In genomic region chr15:89475611-89476474, GRCm38 (mm10) we compare ENCODE assay signal across 8 mouse cellular contexts. TPM values are rescaled to one million over a fixed set of nuclear protein-coding genes. Genes with fewer than 3 reads are reported as not detected.
DNase-seq lines count a peak whose midpoint lies in the region; ATAC-seq lines count a peak whose summit lies in the region.

No protein-coding gene starts in this region.

- peak overlapping the region; percentile 62 for H3K9ac ChIP-seq in hindbrain, embryonic 15.5 days

- peak overlapping the region; percentile 86 for H3K27ac ChIP-seq in hindbrain, embryonic 15.5 days (replicated peaks)
- peak overlapping the region; percentile 71 for H3K27ac ChIP-seq in macrophage

- H3K9me3 ChIP-seq in hindbrain, embryonic 15.5 days, result no peaks in the 10 kb centered on the region

- H3K27me3 ChIP-seq in hindbrain, embryonic 15.5 days, result no peaks in the 10 kb centered on the region

- H3K4me1 ChIP-seq in hindbrain, embryonic 15.5 days (replicated peaks), result peaks cover 34% of the 10 kb centered on the region

- peak overlapping the region; percentile 85 for H3K4me2 ChIP-seq in hindbrain, embryonic 15.5 days

- peak; percentile 95 for DNase-seq in R1 (ENCODE audit: low read depth, low spot score)
- peak; percentile 93 to 96 for DNase-seq in cerebellum, postnatal 36 days
- peak; percentile 91 for DNase-seq in frontal cortex, postnatal 36 days (ENCODE audit: low spot score in 2 of 2)
- peak; percentile 91 to 94 for DNase-seq in left cerebral cortex, adult 18-20 months (ENCODE audit: low spot score in 2 of 2)
- DNase-seq in right cerebral cortex, adult 18-20 months, result peak; percentile 96
- DNase-seq in urinary bladder, postnatal 10 days (ENCODE audit: low spot score), result peak; percentile 80

- H3K79me2 ChIP-seq in macrophage (ENCODE audit: inconsistent target), result no peaks in the 10 kb centered on the region; the same call in 1 of the 2 replicates

- peak overlapping the region; percentile 57 for H3K4me3 ChIP-seq in hindbrain, embryonic 15.5 days
- H3K4me3 ChIP-seq in macrophage (ENCODE audit: inconsistent target), result peak overlapping the region; percentile 83

- H3K36me3 ChIP-seq in hindbrain, embryonic 15.5 days, result no peaks in the 10 kb centered on the region
- H3K36me3 ChIP-seq in macrophage (ENCODE audit: inconsistent target), result no peaks in the 10 kb centered on the region

- WGBS in hindbrain, embryonic 15.5 days, result 10% methylated on average over 44 of the region's 44 CpGs
- WGBS in macrophage (ENCODE audit: missing documents), result 10% methylated on average over 44 of the region's 44 CpGs

- peak; percentile 97 for ATAC-seq in hindbrain, embryonic 15.5 days (ENCODE audit: low FRiP score, low read depth)

RNA-seq across cellular contexts. Expression of gene Arsa, which starts 1.4 kb away (rescaled TPM):
- 33.4 and 35.4 TPM in 2 replicates for polyA plus RNA-seq in hindbrain, embryonic 15.5 days (2015; fragmentation: Nextera tagmentation; extraction: Ambion mirVana)
- total RNA-seq in left cerebral cortex, adult 18-20 months (2021), result 10 to 100 TPM; 30.6 to 31.7 TPM
- total RNA-seq in macrophage (2018; cell fraction: chromatin; rRNA removed), result 10 to 100 TPM in 13 of 26 experiments, 1 to 10 TPM in 13; 4.4 to 18.8 (median 10.1) TPM
- total RNA-seq in macrophage (2018; cell fraction: cytosol; rRNA removed), result 10 to 100 TPM; 14.7 to 36.7 (median 23.2) TPM
- total RNA-seq in macrophage (2018; cell fraction: nucleus; rRNA removed), result 10 to 100 TPM; 11.3 to 47.0 (median 31.8) TPM
- 18.4 to 33.2 TPM (median 20.7 TPM) in 3 replicates for polyA plus RNA-seq in macrophage (2018)

RNA-seq across cellular contexts. Expression of gene Mapk8ip2, which starts 22.1 kb away (rescaled TPM):
- 78.0 and 87.6 TPM in 2 replicates for polyA plus RNA-seq in hindbrain, embryonic 15.5 days (2015; fragmentation: Nextera tagmentation; extraction: Ambion mirVana)
- 100 to 1,000 TPM; 228 to 240 TPM for total RNA-seq in left cerebral cortex, adult 18-20 months (2021)
- not detected for total RNA-seq in macrophage (2018; cell fraction: chromatin; rRNA removed)
- total RNA-seq in macrophage (2018; cell fraction: cytosol; rRNA removed), result not detected
- total RNA-seq in macrophage (2018; cell fraction: nucleus; rRNA removed), result not detected
- not detected in 3 replicates for polyA plus RNA-seq in macrophage (2018)

RNA-seq across cellular contexts. Expression of gene Shank3, which starts 23.6 kb away (rescaled TPM):
- polyA plus RNA-seq in hindbrain, embryonic 15.5 days (2015; fragmentation: Nextera tagmentation; extraction: Ambion mirVana), result 9.6 and 11.2 TPM in 2 replicates
- total RNA-seq in left cerebral cortex, adult 18-20 months (2021), result 100 to 1,000 TPM; 220 TPM
- total RNA-seq in macrophage (2018; cell fraction: chromatin; rRNA removed), result under 1 TPM in 2 of 26 experiments, not detected in 24; 0.06 to 0.16 TPM
- under 1 TPM in 1 of 26 experiments, not detected in 25; under 0.01 TPM for total RNA-seq in macrophage (2018; cell fraction: cytosol; rRNA removed)
- not detected for total RNA-seq in macrophage (2018; cell fraction: nucleus; rRNA removed)
- not detected in 3 replicates for polyA plus RNA-seq in macrophage (2018)

RNA-seq across cellular contexts. Expression of gene Chkb, which starts 46.1 kb away (rescaled TPM):
- 89.8 and 91.9 TPM in 2 replicates for polyA plus RNA-seq in hindbrain, embryonic 15.5 days (2015; fragmentation: Nextera tagmentation; extraction: Ambion mirVana)
- 10 to 100 TPM; 42.7 to 45.2 TPM for total RNA-seq in left cerebral cortex, adult 18-20 months (2021)
- 100 to 1,000 TPM; 165 to 422 (median 231) TPM for total RNA-seq in macrophage (2018; cell fraction: chromatin; rRNA removed)
- total RNA-seq in macrophage (2018; cell fraction: cytosol; rRNA removed), result 10 to 100 TPM; 18.0 to 54.2 (median 29.9) TPM
- total RNA-seq in macrophage (2018; cell fraction: nucleus; rRNA removed), result 100 to 1,000 TPM; 102 to 409 (median 198) TPM
- polyA plus RNA-seq in macrophage (2018), result 26.6 to 54.6 TPM (median 36.7 TPM) in 3 replicates

RNA-seq across cellular contexts. Expression of gene Gm44502, which starts 46.3 kb away (rescaled TPM):
- not detected in 2 replicates for polyA plus RNA-seq in hindbrain, embryonic 15.5 days (2015; fragmentation: Nextera tagmentation; extraction: Ambion mirVana)
- under 1 TPM in 1 of 2 experiments, not detected in 1; 0.09 TPM for total RNA-seq in left cerebral cortex, adult 18-20 months (2021)
- total RNA-seq in macrophage (2018; cell fraction: chromatin; rRNA removed), result 1 to 10 TPM in 24 of 26 experiments, under 1 TPM in 1, not detected in 1; 0.99 to 5.0 (median 3.0) TPM
- under 1 TPM in 14 of 26 experiments, not detected in 12; 0.03 to 0.22 (median 0.08) TPM for total RNA-seq in macrophage (2018; cell fraction: cytosol; rRNA removed)
- 1 to 10 TPM in 15 of 26 experiments, under 1 TPM in 10, not detected in 1; 0.49 to 6.1 (median 1.2) TPM for total RNA-seq in macrophage (2018; cell fraction: nucleus; rRNA removed)
- polyA plus RNA-seq in macrophage (2018), result 0.07 to 0.42 TPM in 2 of 3 replicates, not detected in the other

Comparison
In these comparisons a context has a peak if more than half of its experiments do, and no peak if none do; other contexts are left out.
1. Peak in every context shown above with its lines: DNase-seq, ATAC-seq, H3K4me3 ChIP-seq and H3K27ac ChIP-seq.
2. RNA of gene Mapk8ip2, which starts 22.1 kb away (polyA plus RNA-seq): 78.0 to 87.6 TPM in hindbrain, embryonic 15.5 days; not detected in macrophage; every median in the first group is over 10 times any median in the second.
3. RNA of gene Shank3, which starts 23.6 kb away (polyA plus RNA-seq): 9.6 to 11.2 TPM in hindbrain, embryonic 15.5 days; not detected in macrophage; every median in the first group is over 10 times any median in the second.